Mouse (Mus musculus): ENCODE results near the gene Ccdc191. TPM values are rescaled to one million over a fixed set of nuclear protein-coding genes. Genes with fewer than 3 reads are reported as not detected.
A peak's percentile ranks its signal among the peaks of the same experiment; 100 is the strongest.

The Ccdc191 gene
- polyA plus RNA-seq (2012; rRNA removed), result 1.0 and 1.3 TPM in 2 replicates

GRCm38 (mm10) chr16:43889208-43890004 lies at the start of gene Ccdc191:
Ccdc191 (plus strand) TSS chr16:43889800.
- H3K4me3 ChIP-seq (ENCODE audit: control insufficient read depth, insufficient read depth, low read length), result peak within 1 kb of the TSS; percentile 69
- peak; percentile 99 for DNase-seq
- no peaks in the 10 kb centered on the region for H3K27me3 ChIP-seq (ENCODE audit: control insufficient read depth, insufficient read depth, low read length)
- no peak within 1 kb of the TSS for H3K27ac ChIP-seq (ENCODE audit: control insufficient read depth, insufficient read depth, low read length)
- under 1% methylated on average over 33 of the region's 33 CpGs for WGBS
- TF ChIP-seq POLR2A (IDR thresholded peaks at IDR 0.05; ENCODE audit: control insufficient read depth, extremely low read depth, insufficient read depth, low read length, poor library complexity) (peak; percentile 34; the same call in 1 of the 2 replicates), CTCF (IDR thresholded peaks at IDR 0.05; ENCODE audit: borderline replicate concordance, control insufficient read depth, extremely low read depth, insufficient read depth, low read length, poor library complexity) (no peak)
- no peaks in the 10 kb centered on the region for H3K36me3 ChIP-seq (ENCODE audit: control insufficient read depth, insufficient read depth, low read length)
- peaks cover 2% of the 10 kb centered on the region; the same call in 1 of the 2 replicates for H3K4me1 ChIP-seq (replicated peaks; ENCODE audit: control insufficient read depth, insufficient read depth, low read length)

- WGBS, result 84% methylated on average over 1 of the region's 1 CpGs
- H3K4me1 ChIP-seq (replicated peaks; ENCODE audit: control insufficient read depth, insufficient read depth, low read length), result no peaks in the 10 kb centered on the region
- no peak overlapping the region for H3K4me3 ChIP-seq (ENCODE audit: control insufficient read depth, insufficient read depth, low read length)
- H3K27ac ChIP-seq (ENCODE audit: control insufficient read depth, insufficient read depth, low read length), result no peak overlapping the region
- H3K27me3 ChIP-seq (ENCODE audit: control insufficient read depth, insufficient read depth, low read length), result no peaks in the 10 kb centered on the region
- DNase-seq, result no peak
- TF ChIP-seq POLR2A (IDR thresholded peaks at IDR 0.05; ENCODE audit: control insufficient read depth, extremely low read depth, insufficient read depth, low read length, poor library complexity) (no peak), CTCF (IDR thresholded peaks at IDR 0.05; ENCODE audit: borderline replicate concordance, control insufficient read depth, extremely low read depth, insufficient read depth, low read length, poor library complexity) (no peak)
- H3K36me3 ChIP-seq (ENCODE audit: control insufficient read depth, insufficient read depth, low read length), result no peaks in the 10 kb centered on the region
Measured at GRCm38 (mm10) chr16:43841236-43841635, 48.4 kb upstream of the Ccdc191 start.

GRCm38 (mm10) chr16:43849839-43850238 lies 39.8 kb upstream of the Ccdc191 start:
- H3K4me1 ChIP-seq (replicated peaks; ENCODE audit: control insufficient read depth, insufficient read depth, low read length), result no peaks in the 10 kb centered on the region
- H3K27ac ChIP-seq (ENCODE audit: control insufficient read depth, insufficient read depth, low read length), result no peak overlapping the region
- no peak overlapping the region for H3K4me3 ChIP-seq (ENCODE audit: control insufficient read depth, insufficient read depth, low read length)
- 74% methylated on average over 1 of the region's 1 CpGs for WGBS
- DNase-seq, result no peak
- H3K27me3 ChIP-seq (ENCODE audit: control insufficient read depth, insufficient read depth, low read length), result no peaks in the 10 kb centered on the region
- TF ChIP-seq POLR2A (IDR thresholded peaks at IDR 0.05; ENCODE audit: control insufficient read depth, extremely low read depth, insufficient read depth, low read length, poor library complexity), result no peak
- no peak for TF ChIP-seq CTCF (IDR thresholded peaks at IDR 0.05; ENCODE audit: borderline replicate concordance, control insufficient read depth, extremely low read depth, insufficient read depth, low read length, poor library complexity)
- H3K36me3 ChIP-seq (ENCODE audit: control insufficient read depth, insufficient read depth, low read length), result no peaks in the 10 kb centered on the region

- H3K27me3 ChIP-seq (ENCODE audit: control insufficient read depth, insufficient read depth, low read length), result no peaks in the 10 kb centered on the region
- H3K4me1 ChIP-seq (replicated peaks; ENCODE audit: control insufficient read depth, insufficient read depth, low read length), result no peaks in the 10 kb centered on the region
- no peak for TF ChIP-seq CTCF (IDR thresholded peaks at IDR 0.05; ENCODE audit: borderline replicate concordance, control insufficient read depth, extremely low read depth, insufficient read depth, low read length, poor library complexity)
- no peak for TF ChIP-seq POLR2A (IDR thresholded peaks at IDR 0.05; ENCODE audit: control insufficient read depth, extremely low read depth, insufficient read depth, low read length, poor library complexity)
- H3K27ac ChIP-seq (ENCODE audit: control insufficient read depth, insufficient read depth, low read length), result no peak overlapping the region
- H3K4me3 ChIP-seq (ENCODE audit: control insufficient read depth, insufficient read depth, low read length), result no peak overlapping the region
- H3K36me3 ChIP-seq (ENCODE audit: control insufficient read depth, insufficient read depth, low read length), result peaks cover 12% of the 10 kb centered on the region; the same call in 1 of the 2 replicates
- 94% methylated on average over 5 of the region's 5 CpGs for WGBS
- DNase-seq, result no peak
Measured at GRCm38 (mm10) chr16:43858941-43859476, 30.6 kb upstream of the Ccdc191 start.

- no peak overlapping the region for H3K27ac ChIP-seq (ENCODE audit: control insufficient read depth, insufficient read depth, low read length)
- peaks cover 12% of the 10 kb centered on the region; the same call in 1 of the 2 replicates for H3K36me3 ChIP-seq (ENCODE audit: control insufficient read depth, insufficient read depth, low read length)
- WGBS, result 81% methylated on average over 6 of the region's 6 CpGs
- DNase-seq, result no peak
- H3K27me3 ChIP-seq (ENCODE audit: control insufficient read depth, insufficient read depth, low read length), result no peaks in the 10 kb centered on the region
- no peak overlapping the region for H3K4me3 ChIP-seq (ENCODE audit: control insufficient read depth, insufficient read depth, low read length)
- no peak for TF ChIP-seq POLR2A (IDR thresholded peaks at IDR 0.05; ENCODE audit: control insufficient read depth, extremely low read depth, insufficient read depth, low read length, poor library complexity)
- no peak for TF ChIP-seq CTCF (IDR thresholded peaks at IDR 0.05; ENCODE audit: borderline replicate concordance, control insufficient read depth, extremely low read depth, insufficient read depth, low read length, poor library complexity)
- no peaks in the 10 kb centered on the region for H3K4me1 ChIP-seq (replicated peaks; ENCODE audit: control insufficient read depth, insufficient read depth, low read length)
Measured at GRCm38 (mm10) chr16:43860624-43861023, 29.0 kb upstream of the Ccdc191 start.

- Histone ChIP-seq H3K4me3 (ENCODE audit: control insufficient read depth, insufficient read depth, low read length) (no peak overlapping the region), H3K27ac (ENCODE audit: control insufficient read depth, insufficient read depth, low read length) (no peak overlapping the region), H3K4me1 (replicated peaks; ENCODE audit: control insufficient read depth, insufficient read depth, low read length) (no peaks in the 10 kb centered on the region), H3K27me3 (ENCODE audit: control insufficient read depth, insufficient read depth, low read length) (no peaks in the 10 kb centered on the region), H3K36me3 (ENCODE audit: control insufficient read depth, insufficient read depth, low read length) (peaks cover 7% of the 10 kb centered on the region; the same call in 1 of the 2 replicates)
- no peak for TF ChIP-seq POLR2A (IDR thresholded peaks at IDR 0.05; ENCODE audit: control insufficient read depth, extremely low read depth, insufficient read depth, low read length, poor library complexity)
- no peak for TF ChIP-seq CTCF (IDR thresholded peaks at IDR 0.05; ENCODE audit: borderline replicate concordance, control insufficient read depth, extremely low read depth, insufficient read depth, low read length, poor library complexity)
- no peak for DNase-seq
Measured at GRCm38 (mm10) chr16:43869805-43870204, 19.8 kb upstream of the Ccdc191 start.
